Mouse (Mus musculus): ENCODE measurements around the gene Stkld1.

- TF ChIP-seq CTCF (IDR thresholded peaks at IDR 0.05; ENCODE audit: low read depth) (no peak), EP300 (optimal IDR thresholded peaks at IDR 0.05) (no peak)
These were observed 1.2 kb upstream of the Stkld1 start for GRCm38 (mm10) chr2:26932473-26933303.
